Mouse (Mus musculus): ENCODE data around the gene 6820408C15Rik.

6820408C15Rik gene

DNA sequence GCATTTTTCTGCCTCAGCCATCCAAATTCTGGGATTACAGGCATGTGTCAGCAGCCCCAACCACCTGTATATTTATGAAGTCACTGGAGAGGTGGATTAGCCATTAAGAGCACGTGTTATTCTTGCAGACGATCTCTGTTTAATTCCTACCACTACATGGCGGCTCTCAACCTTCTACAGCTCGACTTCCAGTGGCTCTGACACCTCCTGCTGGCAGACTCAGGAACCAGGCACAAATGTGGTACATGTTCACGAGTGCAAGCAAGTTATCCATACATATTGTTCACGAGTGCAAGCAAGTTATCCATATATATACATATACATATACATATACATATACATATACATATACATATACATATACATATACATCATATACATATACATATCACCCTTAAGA is 77.8 kb downstream of the 6820408C15Rik start:
- H3K9me3 ChIP-seq (ENCODE audit: low read length) = no peaks in the 10 kb centered on the region
- H3K4me1 ChIP-seq (replicated peaks; ENCODE audit: low read depth, low read length) = 0 out of 2 replicates have a peak, but pooled peaks cover 3% of the 10 kb centered on the region
- TF ChIP-seq NANOG (IDR thresholded peaks at IDR 0.05; ENCODE audit: borderline replicate concordance, low read length) = no peak
- no peak for TF ChIP-seq POU5F1 (IDR thresholded peaks at IDR 0.05; ENCODE audit: borderline replicate concordance, low read length)
- TF ChIP-seq CTCF (conservative IDR thresholded peaks at IDR 0.05; ENCODE audit: low read length) = no peak
- no peak overlapping the region for H3K4me3 ChIP-seq (replicated peaks; ENCODE audit: low read length)
- H3K36me3 ChIP-seq (ENCODE audit: insufficient read depth, low read length) = no peaks in the 10 kb centered on the region
- H3K27me3 ChIP-seq (ENCODE audit: insufficient read depth, low read length) = no peaks in the 10 kb centered on the region; the same call in 1 of the 2 replicates
